Mouse (Mus musculus): ENCODE measurements around the gene Ntn5. TPM values are rescaled to one million over a fixed set of nuclear protein-coding genes. Genes with fewer than 3 reads are reported as not detected.

Gene Ntn5
- total and polyA plus RNA-seq, 3 experiments: 0.08 to 0.57 TPM; not detected in 1

- DNase-seq (ENCODE audit: extremely low read depth): peak; percentile 100
- H3K4me2 ChIP-seq (ENCODE audit: insufficient read depth, low read depth, poor library complexity, severe bottlenecking): peak within 1 kb of the TSS; percentile 99
- H3K36me3 ChIP-seq (replicated peaks in 1 of 2; ENCODE audit: control insufficient read depth in 1 of 2, insufficient read depth in 1 of 2, low read length in 1 of 2): peaks cover 0 to 12% of the 10 kb centered on the region in 2 experiments
- no peaks in the 10 kb centered on the region for H3K27me3 ChIP-seq (replicated peaks)
- in situ Hi-C loops (cut with MboI; ENCODE audit: low pct_ligation_motif_present, low pct_unique_long_range_greater_than_20kb, low sequenced_read_pairs): no loop called here
- peak; percentile 75 for TF ChIP-seq HCFC1 (IDR thresholded peaks at IDR 0.05; ENCODE audit: low read depth, low read length)
- peak; percentile 99 for TF ChIP-seq MYC (IDR thresholded peaks at IDR 0.05; ENCODE audit: low read depth, low read length)
- TF ChIP-seq E2F4 (IDR thresholded peaks at IDR 0.05; ENCODE audit: insufficient replicate concordance, low read depth, low read length): 0 out of 2 replicates have a peak, but pooled peaks have one; percentile 5
- TF ChIP-seq MAX (IDR thresholded peaks at IDR 0.05; ENCODE audit: low read length): peak; percentile 98
- TF ChIP-seq ZC3H11A (IDR thresholded peaks at IDR 0.05; ENCODE audit: low read depth, low read length): no peak
- TF ChIP-seq JUND (conservative IDR thresholded peaks at IDR 0.05; ENCODE audit: low read depth, low read length): no peak
- TF ChIP-seq CHD2 (IDR thresholded peaks at IDR 0.05; ENCODE audit: low read length): peak; percentile 82
- TF ChIP-seq BHLHE40 (IDR thresholded peaks at IDR 0.05; ENCODE audit: low read depth, low read length): peak; percentile 90
- peak; percentile 98 for TF ChIP-seq MAZ (IDR thresholded peaks at IDR 0.05; ENCODE audit: low read depth, low read length)
- TF ChIP-seq EP300 (IDR thresholded peaks at IDR 0.05; ENCODE audit: low read length): no peak
- TF ChIP-seq ELF1 (IDR thresholded peaks at IDR 0.05; ENCODE audit: low read depth, low read length): peak; percentile 58
- no peak for TF ChIP-seq ZKSCAN1 (IDR thresholded peaks at IDR 0.05; ENCODE audit: borderline replicate concordance, low read depth, low read length)
- peak; percentile 76 for TF ChIP-seq USF1 (IDR thresholded peaks at IDR 0.05; ENCODE audit: low read depth, low read length)
- 0 out of 2 replicates have a peak, but pooled peaks have one; percentile 15 for TF ChIP-seq TCF12 (IDR thresholded peaks at IDR 0.05; ENCODE audit: low read depth, low read length)
- peak; percentile 31; the same call in 1 of the 2 replicates for TF ChIP-seq NRF1 (IDR thresholded peaks at IDR 0.05; ENCODE audit: low read depth, low read length)
- TF ChIP-seq ZNF384 (IDR thresholded peaks at IDR 0.05; ENCODE audit: low read depth, low read length): peak; percentile 88
- TF ChIP-seq SIN3A (IDR thresholded peaks at IDR 0.05; ENCODE audit: low read length): peak; percentile 78; the same call in 1 of the 2 replicates
- peak; percentile 3; the same call in 1 of the 2 replicates for TF ChIP-seq ETS1 (conservative IDR thresholded peaks at IDR 0.05; ENCODE audit: low read depth, low read length)
- no peak for TF ChIP-seq POLR2A (IDR thresholded peaks at IDR 0.05; ENCODE audit: low read depth, low read length)
- no peak for TF ChIP-seq CTCF (conservative IDR thresholded peaks at IDR 0.05 in 1 of 2, IDR thresholded peaks at IDR 0.05 in 1 of 2; ENCODE audit: low read depth in 2 of 2, low read length in 2 of 2)
- no peak for TF ChIP-seq KAT2A (IDR thresholded peaks at IDR 0.05; ENCODE audit: insufficient replicate concordance, low read length)
- no peak for TF ChIP-seq RCOR1 (conservative IDR thresholded peaks at IDR 0.05; ENCODE audit: low read depth, low read length)
- TF ChIP-seq MXI1 (IDR thresholded peaks at IDR 0.05; ENCODE audit: low read depth, low read length): peak; percentile 87
- no peak for TF ChIP-seq UBTF (IDR thresholded peaks at IDR 0.05; ENCODE audit: low read depth, low read length)
- peak; percentile 57 for TF ChIP-seq USF2 (conservative IDR thresholded peaks at IDR 0.05; ENCODE audit: low read depth, low read length)
- TF ChIP-seq JUN (IDR thresholded peaks at IDR 0.05; ENCODE audit: insufficient read depth, low read depth, low read length): no peak
- H3K9ac ChIP-seq (ENCODE audit: insufficient read depth, low read depth): peak within 1 kb of the TSS; percentile 74
- dilution Hi-C loops (cut with MboI; ENCODE audit: extremely low pct_ligation_motif_present, extremely low pct_unique_long_range_greater_than_20kb, low sequenced_read_pairs): no loop called here
- H3K27ac ChIP-seq (ENCODE audit: insufficient read depth, low read depth): peak within 1 kb of the TSS; percentile 66
- H3K9me3 ChIP-seq (replicated peaks; ENCODE audit: low read length): no peaks in the 10 kb centered on the region
- H3K79me2 ChIP-seq (replicated peaks; ENCODE audit: control insufficient read depth, extremely low read depth, insufficient read depth, poor library complexity, severe bottlenecking): no peaks in the 10 kb centered on the region
- H3K4me1 ChIP-seq (ENCODE audit: control insufficient read depth in 1 of 2, insufficient read depth in 2 of 2): peaks cover 3 to 64% of the 10 kb centered on the region in 2 experiments; a peak in 3 of 4 replicates
- H3K4me3 ChIP-seq (replicated peaks in 1 of 3; ENCODE audit: low read depth in 2 of 3, low read length in 2 of 3, poor library complexity in 1 of 3): peak within 1 kb of the TSS; percentile 65 to 77 (median 73)
Observed at GRCm38 (mm10) chr7:45704730-45705442, 21.1 kb downstream of the Ntn5 start, which contains the start of gene Dbp. Gene Dbp (plus strand): TSS chr7:45705088.

All from CH12.LX (cell line).